Mouse (Mus musculus) naive thymus-derived CD4-positive, alpha-beta T cell, adult 2 months (primary cell): Measurements from ENCODE around the gene Arhgap8.

ENCODE experiments used
- DNase-seq: peaks from one replicate; pipeline ENCODE4 v3.0.0-alpha.2; 2011; ENCODE audit warnings: low read depth

Arhgap8 gene

GRCm38 (mm10) chr15:84719791-84720190 is at the start of gene Arhgap8:
Gene Arhgap8 (plus strand): TSS chr15:84720052.
- DNase-seq = no peak

GRCm38 (mm10) chr15:84670657-84671055 is 49.2 kb upstream of the Arhgap8 start:
- no peak for DNase-seq

DNA sequence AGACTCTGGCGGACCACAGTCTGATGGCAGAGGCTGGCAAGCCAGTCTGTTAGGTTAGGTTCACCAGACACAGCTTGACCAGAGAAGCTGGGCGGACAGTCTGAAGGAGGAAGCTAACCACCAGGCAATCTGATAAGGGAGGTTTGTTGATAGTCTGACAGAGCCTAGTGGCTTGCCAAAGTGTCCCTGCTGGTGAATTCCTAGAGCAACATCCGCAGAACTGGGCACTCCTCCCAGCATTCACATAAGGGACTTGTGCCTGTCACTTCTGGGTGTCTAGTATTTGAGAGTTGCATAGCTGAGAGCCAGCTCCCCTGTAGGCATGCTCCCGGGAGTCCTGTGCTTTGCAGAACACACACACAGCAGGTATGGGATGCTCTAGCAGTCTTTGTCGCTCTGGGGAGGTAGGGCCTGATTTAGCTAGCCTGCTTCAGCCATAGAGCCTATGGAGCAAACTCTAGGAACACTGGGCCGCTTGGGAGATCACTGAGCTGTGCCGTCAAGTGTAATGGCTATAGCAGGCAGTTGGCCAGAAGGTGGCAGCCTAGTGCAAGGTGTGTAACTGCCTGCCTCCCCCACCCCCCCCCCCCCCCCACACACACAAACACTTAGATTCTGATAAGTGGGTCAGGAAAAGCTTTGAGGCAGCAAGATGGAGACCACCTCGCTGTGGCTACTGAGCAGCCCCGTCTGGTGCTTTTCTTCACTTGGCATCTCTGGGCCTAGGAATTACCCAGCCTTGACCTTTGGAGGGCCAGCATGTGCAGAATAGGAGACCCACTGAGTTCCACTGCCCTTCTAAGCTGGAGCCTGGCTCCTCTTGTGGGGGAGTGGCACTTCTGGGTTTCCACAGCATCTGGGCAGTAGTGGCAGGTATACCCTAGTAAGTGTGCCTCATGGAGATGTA is 48.2 kb upstream of the Arhgap8 start:
- peak; percentile 30 for DNase-seq

DNA sequence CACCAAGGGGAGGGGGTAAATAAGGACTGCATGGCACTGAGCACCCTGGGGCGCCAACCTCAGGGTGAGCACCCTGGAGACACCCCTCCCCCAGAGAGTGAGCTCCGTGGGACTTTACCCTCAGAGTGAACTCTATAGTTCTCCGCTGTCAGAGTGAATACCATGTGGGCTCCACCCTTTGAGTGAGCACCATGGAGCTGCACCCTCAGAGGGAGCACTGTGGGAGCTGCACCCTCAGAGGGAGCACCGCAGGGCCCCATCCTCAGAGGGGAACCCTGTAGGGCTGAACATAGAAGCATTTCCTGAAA is 47.6 kb upstream of the Arhgap8 start:
- DNase-seq = no peak

DNA sequence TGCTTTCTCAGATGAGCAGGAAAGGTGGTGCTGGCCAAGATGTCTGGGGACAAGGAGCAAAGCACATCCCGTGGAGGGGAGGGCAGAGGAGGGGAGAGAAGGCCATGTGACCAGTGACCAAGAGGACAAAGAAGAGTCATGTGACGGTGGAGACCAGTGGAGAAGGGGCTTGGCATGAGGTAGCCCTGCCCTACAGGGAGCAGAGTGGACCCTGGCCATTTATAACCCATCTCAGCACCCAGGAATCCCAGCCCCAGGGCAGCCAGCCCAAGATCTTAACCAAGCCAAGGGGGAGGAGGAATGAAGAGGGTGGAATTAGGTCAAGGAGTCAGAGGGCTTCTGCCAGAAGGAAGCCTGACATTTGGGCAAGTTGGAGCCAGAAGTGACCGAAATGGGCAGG is 47.2 kb upstream of the Arhgap8 start:
- no peak for DNase-seq

DNA sequence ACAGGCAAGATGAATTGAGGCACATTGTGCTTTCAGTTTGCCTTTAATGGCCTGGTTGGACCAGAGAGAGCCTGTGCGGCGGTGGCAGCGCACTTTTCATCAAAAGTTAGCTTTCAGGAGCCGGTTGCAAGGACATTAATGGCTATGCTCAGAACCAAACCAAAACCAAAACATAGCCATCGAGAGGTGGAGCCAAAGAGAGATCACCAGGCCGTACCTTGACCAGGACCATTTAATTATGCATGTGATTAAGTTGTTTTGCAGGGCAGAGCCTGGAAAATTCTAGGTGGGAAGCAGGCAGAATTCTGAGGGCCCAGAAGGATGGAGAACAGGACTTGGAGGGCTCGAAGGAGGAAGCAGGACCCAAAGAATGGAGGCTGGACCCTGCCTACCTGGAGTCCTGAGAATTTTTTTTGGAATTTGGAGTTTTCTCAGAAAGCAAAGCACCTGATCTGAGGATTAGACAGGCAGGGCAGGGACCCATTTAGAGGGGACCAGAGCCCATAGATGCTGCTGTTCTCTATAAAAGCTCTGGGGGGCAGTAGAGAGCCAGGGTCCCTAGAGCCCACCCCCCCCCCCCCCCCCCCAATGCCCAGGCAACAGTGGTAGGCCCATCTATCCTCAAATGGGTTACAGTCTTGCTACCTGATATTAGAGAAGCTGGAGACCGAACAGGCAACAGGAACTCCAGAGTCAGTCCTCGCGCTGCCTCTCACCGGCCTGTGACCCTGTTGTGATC is 45.4 kb upstream of the Arhgap8 start:
- DNase-seq = no peak

DNA sequence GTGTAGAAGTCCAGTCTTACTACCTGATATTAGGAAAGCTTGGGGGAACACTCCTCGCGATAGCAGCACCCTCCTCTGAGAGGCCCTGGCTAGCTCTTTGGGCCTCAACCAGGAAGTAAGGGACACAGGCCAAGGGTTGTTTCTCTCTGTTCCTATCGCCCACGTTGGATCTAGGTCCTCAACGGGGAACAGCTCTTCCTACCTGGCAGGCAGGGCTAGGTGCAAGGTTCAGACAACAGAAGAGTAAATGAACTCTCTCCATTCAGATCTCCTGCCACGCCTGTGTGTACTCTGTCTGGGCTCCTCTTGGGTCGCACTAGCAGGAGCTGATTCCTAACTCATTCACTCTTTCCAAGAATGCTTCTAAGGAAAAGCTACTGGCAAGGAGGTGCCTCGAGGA is 44.5 kb upstream of the Arhgap8 start:
- no peak for DNase-seq

DNA sequence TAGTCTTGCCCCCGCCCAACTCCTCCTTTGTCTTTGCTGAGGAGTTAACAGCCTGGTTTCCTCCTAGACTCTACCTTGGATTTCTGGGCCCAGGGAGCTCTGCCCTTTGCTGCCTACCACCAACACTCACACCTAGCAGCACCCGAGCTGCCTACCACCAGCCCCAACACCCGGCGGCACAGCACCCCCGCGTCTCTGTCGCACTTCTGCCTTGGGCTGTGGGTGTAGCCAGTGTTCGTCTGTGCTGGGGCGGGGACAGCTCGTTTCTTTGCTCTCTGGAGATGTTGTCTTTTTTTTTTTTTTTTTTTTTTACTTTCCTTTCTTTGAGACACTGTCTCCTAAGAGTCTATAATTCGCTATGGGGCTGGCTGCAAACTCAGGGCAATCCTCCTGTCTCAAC is 41.9 kb upstream of the Arhgap8 start:
- DNase-seq = no peak

DNA sequence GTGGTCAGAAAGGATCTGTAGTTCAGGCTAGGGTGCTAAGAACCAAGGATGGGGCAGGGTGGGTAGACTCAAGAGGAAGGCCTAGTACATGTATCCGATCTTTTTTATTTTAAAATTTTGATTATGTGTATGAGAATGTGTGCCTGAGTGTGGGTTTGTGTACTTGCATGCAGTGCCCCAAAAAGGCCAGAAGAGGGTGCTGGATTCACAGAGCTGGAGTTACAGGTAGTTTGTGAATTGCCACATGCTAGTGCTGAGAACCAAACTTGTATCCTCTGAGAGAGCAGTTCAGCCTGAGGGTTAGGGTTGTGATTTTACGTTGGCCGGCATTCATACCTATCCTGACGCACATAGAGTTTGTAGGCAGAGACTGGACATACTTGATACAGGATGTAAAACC is 40.8 kb upstream of the Arhgap8 start:
- no peak for DNase-seq

DNA sequence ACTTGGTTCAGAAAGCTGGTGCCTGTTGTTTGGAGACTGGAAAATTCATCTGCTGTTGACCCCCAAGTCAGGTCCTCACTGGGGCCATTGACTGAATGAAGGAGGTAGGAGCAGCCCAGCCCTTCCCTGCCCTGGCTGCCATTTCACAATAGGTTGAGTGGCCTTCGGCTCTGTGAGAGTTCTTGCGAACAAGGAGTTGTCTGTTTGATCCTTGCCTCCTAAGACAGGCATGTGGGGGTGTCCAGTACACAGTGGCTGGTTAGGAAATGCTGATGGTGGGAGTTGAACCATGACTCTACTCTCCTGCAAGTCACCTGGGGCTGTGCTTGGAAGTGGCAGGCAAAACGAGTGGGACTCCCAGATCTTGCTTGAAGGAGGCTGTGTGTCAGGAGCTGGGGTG is 40.1 kb upstream of the Arhgap8 start:
- no peak for DNase-seq

GRCm38 (mm10) chr15:84680545-84681454 is 39.1 kb upstream of the Arhgap8 start:
- DNase-seq = no peak

DNA sequence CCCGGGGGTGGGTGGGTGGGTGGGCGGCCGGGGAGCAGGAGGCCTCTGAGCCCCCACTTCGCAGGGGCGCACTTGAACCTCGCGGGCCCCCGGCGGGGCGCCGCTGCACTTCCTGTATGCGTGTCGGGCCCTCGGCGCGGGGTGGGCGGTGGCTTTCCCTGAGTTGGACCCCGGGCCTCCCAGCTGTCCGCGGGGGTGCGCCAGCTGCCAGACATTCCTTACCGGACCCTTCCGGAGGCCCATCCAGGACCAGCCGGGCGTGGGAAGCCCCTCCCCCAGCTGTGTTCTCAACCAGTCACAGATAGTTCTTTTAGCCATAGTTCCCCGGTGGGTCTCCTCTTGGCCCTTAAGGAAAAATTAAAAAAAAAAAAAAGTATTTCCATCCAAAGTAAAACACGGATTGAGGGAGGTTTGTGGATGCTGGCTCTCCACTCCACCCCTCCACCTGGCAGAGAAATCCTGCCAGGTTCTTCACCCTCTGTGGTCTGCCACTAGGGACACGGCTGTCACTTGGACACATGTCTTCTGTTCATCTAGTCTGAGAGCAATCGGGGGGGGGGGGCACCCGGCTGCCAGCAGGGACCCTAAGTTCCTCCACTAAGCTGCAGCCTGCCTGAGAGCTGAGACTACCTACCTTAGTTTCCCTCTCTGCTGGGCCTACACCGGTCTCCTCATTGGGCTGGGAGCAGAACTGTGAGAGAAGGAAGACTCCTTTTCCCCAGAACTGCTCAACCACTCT is 38.2 kb upstream of the Arhgap8 start:
- no peak for DNase-seq

GRCm38 (mm10) chr15:84682206-84682605 is 37.6 kb upstream of the Arhgap8 start:
- DNase-seq = no peak

GRCm38 (mm10) chr15:84682821-84683220 is 37.0 kb upstream of the Arhgap8 start:
- no peak for DNase-seq

GRCm38 (mm10) chr15:84684520-84684919 is 35.3 kb upstream of the Arhgap8 start:
- no peak for DNase-seq

- DNase-seq = no peak
These were observed 34.4 kb upstream of the Arhgap8 start for GRCm38 (mm10) chr15:84685417-84685816.

- no peak for DNase-seq
These were observed 31.9 kb upstream of the Arhgap8 start for GRCm38 (mm10) chr15:84687904-84688303.

- DNase-seq = no peak
These were observed 30.5 kb upstream of the Arhgap8 start for GRCm38 (mm10) chr15:84689356-84689755.

DNA sequence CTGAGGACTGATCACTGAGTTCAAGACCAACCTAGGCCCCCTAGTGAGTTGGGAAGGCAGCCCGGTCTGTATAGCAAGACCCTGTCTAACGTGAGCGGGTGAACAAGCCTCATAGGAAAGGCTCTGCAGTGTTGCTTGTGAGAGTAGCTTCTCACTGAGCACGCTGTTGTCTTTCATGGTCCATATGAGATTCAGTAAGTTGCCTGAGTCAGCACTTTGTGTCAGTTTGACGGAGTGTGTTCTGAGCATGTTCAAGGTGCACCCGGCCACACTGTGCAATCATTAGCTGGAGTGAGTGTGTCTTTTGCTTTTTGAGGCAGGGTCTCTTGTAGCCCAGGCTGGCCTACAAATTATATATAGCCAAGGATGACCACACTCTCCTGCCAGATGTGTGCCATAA is 28.3 kb upstream of the Arhgap8 start:
- DNase-seq = no peak

DNA sequence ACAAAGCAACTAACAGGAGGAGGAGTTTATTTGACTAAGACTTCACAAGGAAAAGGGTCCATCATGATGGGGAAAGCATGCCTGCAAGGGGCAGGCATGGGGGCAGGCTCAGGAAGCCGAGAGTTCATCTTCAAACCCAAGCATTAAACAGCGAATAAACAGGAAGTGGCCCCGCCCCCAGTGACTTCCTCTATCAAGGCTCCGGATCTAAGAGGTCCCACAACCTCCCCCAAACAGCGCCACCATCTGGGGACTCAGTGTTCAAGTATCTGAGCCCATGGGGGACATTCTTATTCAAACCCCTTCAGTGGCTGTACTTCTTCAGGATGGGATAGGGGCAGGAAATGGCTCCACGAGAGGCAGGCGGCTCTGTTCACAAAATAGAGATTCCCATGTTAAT is 27.2 kb upstream of the Arhgap8 start:
- no peak for DNase-seq

- no peak for DNase-seq
These were observed 23.8 kb upstream of the Arhgap8 start for GRCm38 (mm10) chr15:84696021-84696420.

DNA sequence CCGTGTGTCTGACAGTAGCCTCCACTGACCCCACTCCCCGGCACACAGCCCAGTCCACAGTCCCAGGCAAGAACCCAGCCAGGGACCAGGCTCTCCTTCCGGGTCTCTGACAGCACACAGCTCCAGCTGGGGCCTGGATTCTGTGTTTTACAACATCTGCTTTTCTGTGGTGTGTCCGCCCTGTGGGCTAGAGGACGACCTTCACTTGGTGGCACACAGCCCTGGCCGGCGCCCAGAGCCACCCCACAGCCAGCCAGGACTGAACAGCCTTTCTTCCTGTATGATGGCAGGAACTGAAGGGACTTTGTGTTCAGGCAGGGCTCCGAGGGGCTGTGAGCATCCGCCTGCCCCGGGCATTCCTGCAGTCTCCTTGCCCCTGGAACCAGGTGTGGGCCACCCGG is 22.2 kb upstream of the Arhgap8 start:
- DNase-seq = no peak
